Mouse (Mus musculus): ENCODE results near the gene B230118H07Rik.
"Not testable (repeated sequence)": the region's sequence is repeated elsewhere in the genome, so short reads cannot be mapped to it uniquely, and the experiment has no call there.

B230118H07Rik gene

GRCm38 (mm10) chr2:101581418-101581817, 67.9 kb downstream of the B230118H07Rik start:
- no peak for DNase-seq

GRCm38 (mm10) chr2:101580977-101581376, 68.4 kb downstream of the B230118H07Rik start:
- no peak for DNase-seq

GRCm38 (mm10) chr2:101580428-101580827, 68.9 kb downstream of the B230118H07Rik start:
- DNase-seq = no peak

GRCm38 (mm10) chr2:101580027-101580426, 69.3 kb downstream of the B230118H07Rik start:
- DNase-seq = no peak

- DNase-seq = no peak
Observed at GRCm38 (mm10) chr2:101577243-101577642, 72.1 kb downstream of the B230118H07Rik start.

GRCm38 (mm10) chr2:101569230-101569629, 80.1 kb downstream of the B230118H07Rik start:
- DNase-seq = no peak

- no peak for DNase-seq
Observed at GRCm38 (mm10) chr2:101567490-101567889, 81.8 kb downstream of the B230118H07Rik start.

- no peak for DNase-seq
Observed at GRCm38 (mm10) chr2:101563776-101564175, 85.6 kb downstream of the B230118H07Rik start.

- DNase-seq = no peak
Observed at GRCm38 (mm10) chr2:101563206-101563605, 86.1 kb downstream of the B230118H07Rik start.

GRCm38 (mm10) chr2:101559431-101559830, 89.9 kb downstream of the B230118H07Rik start:
- DNase-seq = no peak

- DNase-seq = peak; percentile 70
Observed at GRCm38 (mm10) chr2:101555886-101556285, 93.4 kb downstream of the B230118H07Rik start.

- DNase-seq = no peak
Observed at GRCm38 (mm10) chr2:101553851-101554250, 95.5 kb downstream of the B230118H07Rik start.

GRCm38 (mm10) chr2:101552301-101552700, 97.0 kb downstream of the B230118H07Rik start:
- no peak for DNase-seq

- DNase-seq = no peak
Observed at GRCm38 (mm10) chr2:101551026-101551719, 98.2 kb downstream of the B230118H07Rik start.

GRCm38 (mm10) chr2:101550176-101550575, 99.2 kb downstream of the B230118H07Rik start:
- DNase-seq = no peak

GRCm38 (mm10) chr2:101548866-101549265, 100.5 kb downstream of the B230118H07Rik start:
- DNase-seq = no peak

GRCm38 (mm10) chr2:101545593-101545992, 103.7 kb downstream of the B230118H07Rik start:
- DNase-seq = no peak

- DNase-seq = peak; percentile 14
Observed at GRCm38 (mm10) chr2:101543704-101544417, 105.5 kb downstream of the B230118H07Rik start.

GRCm38 (mm10) chr2:101536887-101537286, 112.4 kb downstream of the B230118H07Rik start:
- not testable (repeated sequence) for DNase-seq

GRCm38 (mm10) chr2:101533741-101534140, 115.6 kb downstream of the B230118H07Rik start:
- DNase-seq = no peak

- peak; percentile 36 for DNase-seq
Observed at GRCm38 (mm10) chr2:101525503-101526381, 123.6 kb downstream of the B230118H07Rik start.

- no peak for DNase-seq
Observed at GRCm38 (mm10) chr2:101525091-101525490, 124.2 kb downstream of the B230118H07Rik start.

- DNase-seq = no peak
Observed at GRCm38 (mm10) chr2:101520503-101520902, 128.8 kb downstream of the B230118H07Rik start.
